Mouse (Mus musculus): Measurements from ENCODE around the gene 6430548M08Rik.

Gene 6430548M08Rik

DNA sequence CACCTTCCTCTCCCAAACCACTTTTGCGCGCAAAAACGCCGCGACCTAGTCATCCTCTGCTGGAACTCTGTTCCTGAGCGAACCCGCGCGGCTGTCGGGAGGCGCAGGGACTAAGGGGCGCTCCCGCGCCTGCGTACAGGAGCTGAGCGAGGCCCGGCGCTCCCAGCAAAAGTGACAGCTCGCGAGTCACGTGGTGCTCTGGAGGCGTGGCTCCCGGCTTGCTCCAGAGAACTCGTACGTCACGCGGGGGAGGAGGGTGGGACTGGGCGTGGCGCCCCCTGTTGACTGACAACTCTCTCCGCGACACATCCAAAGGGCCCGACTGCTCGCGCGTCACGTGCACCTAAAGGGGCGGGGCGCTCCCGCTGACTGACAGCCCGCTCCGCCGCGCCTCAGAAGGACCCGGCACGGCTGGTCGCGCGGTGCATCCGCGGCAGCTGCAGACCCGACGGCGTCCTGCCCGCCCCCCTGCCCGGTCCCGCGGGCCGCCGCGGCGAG lies at the start of gene 6430548M08Rik:
Gene 6430548M08Rik, plus strand, starts transcription at position 395 of the 498 bp plus-strand sequence.
- peak; percentile 100 for DNase-seq (ENCODE audit: low read depth)

DNA sequence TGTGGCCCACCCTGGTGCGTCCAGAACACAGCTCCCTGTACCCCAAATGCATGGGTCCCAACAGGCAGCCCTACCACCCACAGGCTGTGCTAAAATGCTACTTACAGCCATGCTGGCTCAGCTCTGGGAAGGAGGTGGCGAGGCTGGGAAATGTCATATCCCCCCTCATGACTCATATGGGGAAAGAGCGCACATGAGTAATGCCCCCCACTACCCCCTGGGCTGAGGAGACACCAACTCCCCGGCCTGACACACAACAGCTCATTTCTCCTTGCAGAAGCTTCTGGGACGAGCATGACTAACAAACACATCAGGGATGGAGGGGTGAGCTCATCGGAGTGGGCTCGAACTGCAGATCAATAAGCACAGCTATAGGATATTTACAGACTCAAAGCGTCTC lies 48.3 kb upstream of the 6430548M08Rik start:
- DNase-seq (ENCODE audit: low read depth) = no peak

DNA sequence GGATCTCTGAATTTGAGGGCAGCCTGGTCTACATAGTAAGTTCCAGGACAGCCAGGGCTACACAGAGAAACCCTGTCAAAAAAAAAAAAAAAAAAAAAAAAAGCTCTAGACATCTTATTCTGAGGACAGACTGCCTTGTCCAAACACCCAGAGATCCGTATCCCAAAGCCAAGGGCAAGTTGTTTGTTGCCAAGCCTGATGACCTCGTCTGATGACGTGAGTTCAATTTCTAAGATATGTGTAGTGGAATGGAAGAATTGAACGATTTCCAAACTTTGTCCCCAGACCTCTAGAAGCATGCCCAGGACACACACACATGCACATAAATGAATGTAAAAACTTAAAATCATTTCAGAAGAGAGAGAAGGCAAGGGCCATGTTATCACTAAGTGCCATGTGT lies 47.7 kb upstream of the 6430548M08Rik start:
- no peak for DNase-seq (ENCODE audit: low read depth)

DNA sequence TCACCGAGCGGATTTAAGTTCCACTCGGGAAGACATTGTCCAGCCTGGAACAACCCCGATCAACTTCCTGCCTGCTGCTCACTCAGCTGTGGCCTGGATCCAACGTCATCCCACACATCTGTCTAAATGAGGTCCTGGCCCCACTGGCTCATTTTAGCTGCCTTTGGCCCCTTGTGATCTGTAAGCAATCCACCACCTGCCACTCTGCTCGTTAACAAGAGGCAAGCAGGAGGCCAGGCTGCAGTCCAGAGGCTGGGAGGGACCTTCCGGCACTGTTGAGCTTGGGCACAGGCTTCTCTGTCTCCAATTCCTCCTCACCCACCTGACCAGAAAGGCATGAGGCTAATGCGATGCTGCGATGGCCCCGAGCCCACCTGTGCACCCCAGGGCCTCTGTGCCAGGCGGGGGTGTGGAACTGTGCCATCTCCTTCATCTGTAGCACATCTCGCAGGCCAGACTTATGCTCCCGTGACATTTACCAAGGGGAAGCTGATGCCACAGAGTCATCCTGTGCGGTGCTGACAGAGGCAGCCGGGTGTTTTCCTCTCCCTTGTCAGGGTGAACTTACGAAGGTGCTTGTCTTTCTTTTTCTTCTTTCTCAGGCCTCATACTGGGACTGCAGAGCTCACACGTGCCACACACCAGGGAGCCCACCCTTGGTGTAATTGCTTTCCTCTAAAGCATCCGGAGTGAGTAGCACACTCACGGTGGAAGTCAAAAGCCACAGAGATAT lies 45.9 kb upstream of the 6430548M08Rik start:
- no peak for DNase-seq (ENCODE audit: low read depth)

DNA sequence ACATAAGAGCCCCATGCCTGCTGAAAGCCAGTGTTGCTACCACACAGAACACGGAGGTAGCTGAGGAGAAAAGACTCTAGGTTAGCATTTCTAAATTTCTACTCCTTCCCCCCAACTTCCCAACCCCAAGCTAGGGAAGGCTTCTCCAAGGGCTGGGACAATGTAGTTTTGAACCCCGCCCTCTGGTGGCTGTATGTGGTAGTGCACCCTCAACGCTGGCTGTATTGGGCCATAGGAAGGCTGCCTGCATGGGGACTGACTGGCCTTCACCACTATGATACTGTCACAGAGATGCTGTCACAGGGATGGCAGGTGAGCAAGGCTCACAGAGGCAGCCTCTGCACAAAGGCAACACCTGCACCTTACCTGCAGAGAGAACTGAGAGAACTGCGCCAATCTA lies 42.3 kb upstream of the 6430548M08Rik start:
- peak; percentile 50 for DNase-seq (ENCODE audit: low read depth)

DNA sequence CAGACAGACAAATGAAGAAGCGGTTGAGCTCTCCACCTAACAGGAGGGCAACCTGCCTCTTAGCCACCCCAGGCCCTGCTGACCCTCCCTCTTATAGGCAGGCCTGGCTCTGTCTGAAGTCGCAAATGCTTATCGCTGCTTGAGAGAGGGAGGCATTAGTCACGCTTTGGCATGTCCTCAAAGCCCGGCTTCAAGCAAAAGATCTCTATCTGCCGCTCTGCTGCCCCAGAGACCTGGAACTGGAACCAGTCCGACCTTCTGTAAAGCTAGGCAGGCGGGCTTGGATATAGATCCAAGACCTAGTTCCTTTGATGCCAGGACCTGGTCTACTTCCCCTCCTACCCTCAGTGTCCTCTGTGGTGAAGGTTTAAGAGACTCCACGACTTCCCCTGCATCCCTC lies 41.7 kb upstream of the 6430548M08Rik start:
- DNase-seq (ENCODE audit: low read depth) = no peak

DNA sequence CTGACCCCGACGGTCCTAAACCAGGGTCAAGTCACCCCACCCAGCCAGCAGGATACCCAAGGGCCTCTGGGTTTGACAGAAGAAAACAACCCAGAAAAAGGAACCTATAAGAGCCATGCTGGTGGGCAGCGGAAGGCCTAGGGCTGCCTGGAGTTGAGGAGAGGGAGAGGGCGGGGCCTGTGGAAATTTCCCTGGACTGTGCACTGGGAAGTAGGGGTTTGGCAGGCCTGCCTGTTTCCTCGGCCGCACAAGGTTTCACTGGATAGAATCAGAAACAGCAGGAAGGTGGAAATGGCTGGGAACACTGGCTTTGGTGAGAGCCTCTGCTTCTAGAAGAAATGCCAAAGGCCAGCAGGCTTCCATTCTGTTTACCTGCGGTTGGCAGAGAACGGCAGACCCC lies 41.1 kb upstream of the 6430548M08Rik start:
- no peak for DNase-seq (ENCODE audit: low read depth)

DNA sequence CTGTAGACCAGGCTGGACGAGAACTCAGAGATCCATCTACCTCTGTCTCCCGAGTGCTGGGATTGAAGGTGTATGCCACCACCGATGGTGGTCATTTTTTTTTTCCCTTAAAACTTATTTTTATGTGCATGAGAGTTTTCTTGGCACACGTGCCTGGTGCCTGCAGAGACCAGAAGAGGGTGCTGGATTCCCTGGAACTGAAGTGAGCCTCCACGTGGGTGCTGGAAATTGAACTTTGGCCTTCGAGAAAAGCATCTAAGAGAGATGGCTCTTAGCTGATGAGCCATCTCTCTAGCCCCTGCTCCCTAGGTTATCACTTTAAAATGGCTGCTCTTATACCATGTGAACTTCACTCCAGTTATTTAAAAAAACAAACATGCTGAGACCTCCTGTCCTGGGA lies 39.4 kb upstream of the 6430548M08Rik start:
- DNase-seq (ENCODE audit: low read depth) = no peak

DNA sequence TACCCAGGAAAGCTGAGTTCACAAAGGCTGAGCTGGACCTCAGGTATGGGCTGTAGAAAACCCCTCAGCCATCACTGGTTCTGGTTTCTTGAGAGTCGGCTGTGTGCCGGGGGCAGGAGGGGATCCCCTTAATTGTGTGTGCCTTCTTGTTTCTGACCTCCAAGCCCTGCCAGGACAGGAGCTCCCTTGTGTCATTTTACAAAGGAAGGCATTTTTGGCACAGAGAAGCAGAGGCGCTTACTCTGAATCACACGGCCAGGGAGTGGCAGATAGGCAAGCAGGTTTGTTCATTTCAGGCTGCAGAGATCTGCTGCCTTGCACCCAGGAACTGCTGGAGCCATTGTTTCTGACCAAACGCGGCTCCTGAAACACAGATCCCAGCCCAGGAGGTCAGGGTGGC lies 38.6 kb upstream of the 6430548M08Rik start:
- DNase-seq (ENCODE audit: low read depth) = no peak

DNA sequence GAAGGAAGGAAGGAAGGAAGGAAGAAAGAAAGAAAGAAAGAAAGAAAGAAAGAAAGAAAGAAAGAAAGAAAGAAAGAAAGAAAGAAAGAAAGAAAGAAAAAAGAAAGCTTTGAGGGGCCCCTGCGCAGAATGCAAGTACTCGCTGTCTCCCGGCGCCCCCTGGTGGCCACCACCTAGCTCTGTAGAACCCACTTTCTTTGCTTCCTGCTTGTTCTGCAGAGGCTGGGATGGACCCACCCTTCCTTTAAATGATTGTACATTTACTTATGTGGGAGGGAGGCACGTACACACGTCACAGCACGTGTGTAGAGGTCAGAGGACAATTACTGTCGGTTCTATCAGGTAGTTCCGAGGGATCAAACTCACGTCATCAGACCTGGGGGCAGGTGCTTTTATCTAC lies 35.9 kb upstream of the 6430548M08Rik start:
- peak; percentile 49 for DNase-seq (ENCODE audit: low read depth)

DNA sequence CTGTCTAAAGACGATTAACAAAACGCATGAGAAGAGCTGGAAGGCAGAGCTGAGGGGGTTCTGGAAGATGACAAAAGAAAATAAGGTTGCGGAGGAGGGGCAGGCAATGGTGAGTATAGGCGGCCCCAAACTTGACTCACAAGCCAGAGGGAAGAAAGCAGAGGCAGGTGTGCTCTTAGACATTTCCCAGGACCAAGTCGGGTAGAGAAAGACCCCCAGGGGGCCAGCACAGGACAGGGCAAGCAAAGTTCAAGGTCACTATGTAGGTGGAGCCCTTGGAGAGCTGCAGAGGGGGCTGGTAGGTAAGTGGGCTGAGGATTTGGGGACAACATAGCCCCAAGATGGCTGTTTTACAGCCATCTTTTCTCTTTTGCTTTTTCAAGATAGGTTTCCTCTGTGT lies 34.6 kb upstream of the 6430548M08Rik start:
- DNase-seq (ENCODE audit: low read depth) = no peak

DNA sequence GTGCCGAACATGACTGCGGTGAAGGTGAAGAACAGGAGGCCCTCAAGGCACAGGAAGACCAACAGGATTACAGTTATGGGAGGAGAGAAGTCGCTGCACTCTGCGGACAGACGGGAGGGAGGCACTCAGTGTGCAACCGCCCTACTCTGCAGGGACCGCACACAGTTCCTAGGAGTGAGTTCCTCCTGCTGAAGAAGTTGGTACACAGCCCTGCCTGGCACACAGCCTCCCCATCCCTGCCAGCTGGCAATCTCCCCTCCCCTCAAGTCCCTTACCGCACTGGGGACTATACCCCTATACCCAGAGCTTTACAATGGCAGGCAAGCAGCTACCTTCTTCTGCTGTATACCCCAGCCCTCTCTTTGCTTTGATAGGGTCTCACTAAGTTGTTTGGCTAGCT lies 30.7 kb upstream of the 6430548M08Rik start:
- no peak for DNase-seq (ENCODE audit: low read depth)

DNA sequence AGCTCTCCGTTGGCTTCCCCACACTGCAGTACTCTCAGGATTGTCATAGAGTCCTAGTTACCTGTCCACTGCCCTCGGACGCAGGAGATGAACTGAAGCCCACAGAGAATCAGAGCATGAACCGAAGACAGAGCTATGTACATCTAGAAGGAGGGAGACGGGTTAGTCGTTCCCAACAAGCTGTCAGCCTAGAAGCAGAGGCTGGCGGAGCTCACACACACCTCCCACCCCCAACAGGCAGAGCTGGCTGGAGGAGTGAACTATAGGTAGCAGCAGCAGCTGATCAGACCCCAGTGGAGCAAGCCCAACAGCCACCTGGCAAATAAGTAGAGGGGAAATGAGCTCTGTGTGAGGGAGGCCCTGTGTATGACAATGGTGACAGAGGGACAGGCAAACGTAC lies 29.2 kb upstream of the 6430548M08Rik start:
- DNase-seq (ENCODE audit: low read depth) = no peak

DNA sequence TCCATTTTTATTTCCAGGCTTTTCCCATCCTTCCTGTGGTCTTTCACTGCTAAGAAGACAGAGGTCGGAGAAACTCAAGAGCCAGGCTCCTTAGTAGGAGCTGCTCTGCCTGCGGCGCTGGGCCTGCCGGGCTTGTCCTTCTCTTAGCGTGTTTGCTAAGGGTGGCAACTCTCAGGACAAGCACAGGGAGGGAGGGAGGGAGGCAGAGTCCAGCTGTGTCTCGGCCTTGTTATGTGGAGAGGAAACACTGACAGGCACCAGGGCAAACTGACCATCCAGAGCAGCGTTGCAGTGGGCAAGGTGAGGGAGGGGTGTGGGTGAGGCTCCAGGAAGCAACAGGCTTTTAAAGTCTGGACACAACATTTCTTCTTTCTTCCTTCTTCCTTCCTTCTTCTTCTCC lies 24.4 kb upstream of the 6430548M08Rik start:
- no peak for DNase-seq (ENCODE audit: low read depth)

DNA sequence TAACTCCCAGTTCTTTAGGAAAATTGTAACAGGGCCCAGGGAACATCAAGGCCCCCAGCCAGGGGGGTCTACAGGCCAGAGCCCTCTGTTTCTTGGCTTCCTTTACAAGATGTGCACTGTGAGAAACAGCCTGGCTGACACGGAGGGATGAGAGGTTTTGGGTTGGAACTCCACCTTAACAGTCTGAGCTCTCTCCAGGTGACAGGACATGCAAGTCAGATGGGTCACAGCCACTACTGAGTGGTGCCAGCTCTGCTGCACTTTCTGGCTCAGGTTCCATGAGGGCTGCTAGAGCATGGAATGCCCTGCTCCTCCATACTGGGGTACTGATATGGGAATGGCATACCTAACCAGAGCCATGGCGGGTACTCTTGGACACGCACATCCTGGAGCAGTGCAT lies 22.9 kb upstream of the 6430548M08Rik start:
- no peak for DNase-seq (ENCODE audit: low read depth)

DNA sequence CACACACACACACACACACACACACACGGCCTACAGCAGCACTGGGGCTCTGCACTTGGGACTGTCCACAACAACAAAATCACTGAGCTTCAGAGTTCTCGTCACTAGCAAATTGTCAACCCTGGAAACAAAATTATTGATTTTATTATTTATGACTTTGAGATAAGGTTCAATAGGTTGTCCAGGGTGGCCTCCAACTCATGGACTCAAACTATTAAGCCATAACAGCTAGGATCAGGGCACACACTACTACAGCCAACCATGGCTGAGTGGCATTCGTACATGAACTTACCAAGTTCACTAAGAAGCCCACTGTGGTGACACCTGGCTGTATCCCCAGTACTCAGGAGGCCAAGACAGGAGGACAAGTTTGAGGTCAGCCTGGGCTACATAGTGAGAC lies 20.8 kb upstream of the 6430548M08Rik start:
- no peak for DNase-seq (ENCODE audit: low read depth)

DNA sequence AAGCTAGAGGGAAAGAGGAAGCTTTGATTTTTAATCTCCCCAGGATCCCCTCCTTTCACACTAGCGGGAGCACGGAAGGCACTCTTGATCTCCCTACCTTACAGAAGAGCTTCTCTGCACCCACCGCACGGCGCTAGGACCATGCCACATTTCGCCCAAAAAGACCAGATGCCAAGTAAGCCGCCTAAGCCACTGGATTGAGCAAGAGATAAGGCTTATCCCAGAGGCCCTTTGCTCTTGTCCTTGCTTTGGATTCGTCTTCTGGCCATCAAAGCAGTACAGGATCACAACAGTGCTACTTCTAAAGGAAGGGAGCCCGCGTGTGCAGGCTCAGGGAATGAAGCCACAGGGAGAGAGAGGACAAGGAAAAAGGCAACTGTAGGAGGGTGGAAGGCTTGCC lies 19.2 kb upstream of the 6430548M08Rik start:
- no peak for DNase-seq (ENCODE audit: low read depth)

DNA sequence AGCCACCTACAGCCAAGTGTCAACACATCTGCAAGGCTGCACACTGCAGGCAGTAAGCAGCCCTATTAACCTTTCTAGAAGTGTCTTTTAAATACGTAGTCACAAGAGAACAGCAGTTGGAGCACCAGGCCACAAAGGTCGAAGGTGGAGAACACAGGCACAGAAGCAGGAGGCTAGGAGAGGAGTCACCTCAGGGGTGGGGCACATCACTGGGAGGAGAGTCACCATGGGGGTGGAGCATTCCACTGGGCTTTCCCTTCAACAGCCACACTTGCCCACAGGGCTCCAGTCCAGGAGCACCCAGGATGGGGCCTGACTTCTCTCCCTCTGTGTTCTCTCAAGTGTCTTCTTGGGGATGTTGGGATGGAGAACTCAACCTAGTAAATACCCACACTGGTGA lies 17.5 kb upstream of the 6430548M08Rik start:
- DNase-seq (ENCODE audit: low read depth) = no peak

DNA sequence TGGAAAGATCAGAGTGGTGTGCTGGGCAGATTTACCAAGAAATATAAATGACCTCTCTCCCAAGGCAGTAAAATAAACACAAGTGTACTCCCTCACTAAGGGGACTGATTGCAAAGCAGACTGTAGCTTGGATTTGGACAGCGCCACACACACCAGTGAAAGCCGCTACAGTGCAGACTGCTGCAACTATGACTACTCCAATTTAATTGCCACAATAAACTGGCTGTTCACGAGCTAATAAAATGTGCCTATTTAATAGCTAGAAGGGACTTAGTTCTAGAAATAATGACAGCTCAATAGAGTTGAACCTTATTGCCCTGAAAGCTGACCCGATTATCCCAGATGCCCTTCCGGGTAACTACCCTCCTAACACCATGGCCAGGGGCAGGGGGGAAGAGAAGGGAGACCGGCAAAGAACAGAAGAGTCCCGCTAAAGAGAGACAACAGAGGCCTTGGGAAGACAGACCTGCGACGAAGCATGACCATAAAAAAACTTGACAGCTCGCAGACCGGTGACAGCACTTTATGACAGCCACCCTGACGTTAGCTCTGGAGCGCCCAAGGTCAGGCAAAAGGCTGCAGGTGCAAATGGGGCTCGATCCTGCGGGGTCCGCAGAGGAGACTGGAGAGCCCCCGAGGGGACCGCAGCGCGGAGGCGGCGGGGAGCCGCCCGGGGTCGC lies 13.4 kb upstream of the 6430548M08Rik start:
- DNase-seq (ENCODE audit: low read depth) = no peak

DNA sequence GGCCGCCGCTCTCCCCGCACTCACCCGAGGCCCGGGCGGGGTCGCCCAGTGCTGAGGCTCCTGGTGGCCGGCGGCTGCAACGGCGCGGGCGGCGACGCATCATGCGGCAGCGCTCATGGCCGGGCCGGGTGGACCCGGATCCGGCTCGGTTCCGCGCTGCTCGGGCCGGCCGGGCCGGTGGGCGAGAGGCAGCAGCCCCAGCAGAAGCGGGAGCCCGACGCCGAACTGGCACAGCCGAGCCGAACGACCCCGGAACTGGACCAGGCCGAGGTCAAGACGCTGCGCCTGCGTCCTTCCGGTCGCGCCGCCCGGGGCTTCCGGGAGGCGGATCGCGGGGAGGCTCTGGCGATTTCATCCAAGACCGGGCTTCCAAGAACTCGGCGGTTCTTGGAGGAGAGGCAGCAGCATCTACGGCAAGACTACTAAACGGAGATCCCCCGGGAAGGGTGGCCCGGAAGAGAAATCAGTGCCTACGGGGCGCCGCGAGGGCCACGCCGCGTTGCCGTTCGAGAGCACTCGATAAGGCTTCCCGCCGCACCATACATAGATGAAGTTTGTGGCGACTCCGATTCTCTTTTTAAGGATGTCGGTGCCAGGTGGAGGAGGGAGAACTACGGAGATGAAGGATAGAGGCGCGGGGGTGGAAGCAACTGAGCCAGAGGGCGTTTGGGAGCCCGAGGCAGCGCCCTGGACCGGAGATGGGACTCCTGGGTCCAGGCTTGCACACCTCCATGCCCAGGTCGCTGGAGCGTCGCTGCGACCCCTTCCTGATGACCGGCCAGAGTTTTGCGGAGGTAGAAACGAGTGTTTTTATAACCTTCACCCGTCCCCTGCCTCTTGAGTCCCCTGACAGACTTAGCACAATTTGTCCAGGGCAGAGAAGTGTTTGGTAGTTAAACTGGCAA lies 12.6 kb upstream of the 6430548M08Rik start, which contains the start of gene Zdhhc7:
Gene Zdhhc7, minus strand, starts transcription at position 415 of the 905 bp plus-strand sequence.
- peak; percentile 53 for DNase-seq (ENCODE audit: low read depth)

DNA sequence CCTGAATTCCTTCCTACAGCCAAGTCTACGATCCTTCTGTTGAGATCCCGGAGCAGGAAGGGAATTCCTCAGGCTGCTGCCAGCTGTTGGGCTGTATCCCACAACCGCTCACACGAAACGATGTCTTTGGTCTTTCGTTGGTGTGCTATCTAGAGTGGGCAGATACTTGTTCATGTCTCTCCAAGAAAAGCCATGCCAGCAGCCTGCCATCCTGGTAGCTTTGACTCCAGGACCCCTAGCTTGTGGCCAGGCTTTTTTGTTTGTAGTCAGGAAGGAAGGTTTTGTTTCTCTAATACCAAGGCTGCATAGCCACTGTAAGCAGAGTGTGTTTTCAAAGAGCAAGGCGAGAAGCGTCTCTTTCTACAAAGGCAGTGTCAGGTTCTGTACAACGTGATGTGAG lies 10.0 kb upstream of the 6430548M08Rik start:
- DNase-seq (ENCODE audit: low read depth) = no peak

DNA sequence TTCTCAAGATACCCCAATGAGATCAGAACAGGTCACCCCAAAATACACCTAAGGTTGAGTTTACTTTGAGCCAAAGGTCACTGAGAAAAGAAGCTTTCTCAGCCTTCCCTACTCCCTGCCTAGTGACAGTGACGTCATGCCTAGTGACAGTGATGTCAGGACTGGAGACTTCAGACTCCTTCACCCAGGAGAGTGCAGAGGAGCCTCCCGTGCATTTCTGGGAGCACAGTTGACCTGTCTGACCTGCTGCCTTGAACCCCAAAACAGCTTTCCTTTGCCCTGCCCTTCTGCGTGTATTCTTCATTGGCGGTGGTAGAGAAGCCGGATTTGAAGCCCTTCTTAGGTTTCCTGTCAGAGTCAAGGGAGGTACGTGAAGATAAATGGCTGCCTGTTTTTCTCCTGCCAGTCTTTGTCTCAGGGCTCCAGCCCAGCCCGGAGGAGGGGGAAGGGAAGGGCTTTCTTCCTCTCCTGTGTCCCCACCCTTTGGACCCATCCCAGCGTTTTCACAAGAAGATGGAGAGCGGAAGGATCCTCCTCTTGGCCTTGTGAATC lies 9.2 kb upstream of the 6430548M08Rik start:
- DNase-seq (ENCODE audit: low read depth) = no peak

Data from c-Kit-positive CD71-positive TER-119-negative erythroid progenitor cells, embryonic 14.5 days (primary cell).